In genomic region chr1:168275678-168276077, GRCm38 (mm10) we compare ENCODE assay signal across 18 mouse cellular contexts.
DNase-seq lines count a peak whose midpoint lies in the region; ATAC-seq lines count a peak whose summit lies in the region.
"Had no signal": no experiment of that assay in that cellular context is flagged by ENCODE, and none has a peak within 500 bp of the region (broad histone marks: within the 10 kb centered on the region; RNA-seq: fewer than 3 reads in every experiment).

No protein-coding gene starts in this region.

- H3K4me2 ChIP-seq in forebrain, embryonic 11.5 days (ENCODE audit: low read depth, low read length, severe bottlenecking), result no peak overlapping the region
- 0 out of 2 replicates have a peak overlapping the region, but pooled peaks have one; percentile 8 for H3K4me2 ChIP-seq in forebrain, embryonic 16.5 days (ENCODE audit: low read length)
- no peak overlapping the region for H3K4me2 ChIP-seq in midbrain, embryonic 12.5 days (replicated peaks)
- H3K4me2 ChIP-seq in neural tube, embryonic 14.5 days (ENCODE audit: low read depth, low read length), result no peak overlapping the region
- H3K4me2 ChIP-seq: heart, embryonic 12.5 days; liver, embryonic 13.5 days had no signal

- peaks cover 4% of the 10 kb centered on the region; the same call in 1 of the 2 replicates for H3K4me1 ChIP-seq in forebrain, embryonic 11.5 days (replicated peaks; ENCODE audit: control insufficient read depth, insufficient read depth, low read length)
- peaks cover 9% of the 10 kb centered on the region for H3K4me1 ChIP-seq in forebrain, embryonic 10.5 days
- peaks cover 35% of the 10 kb centered on the region for H3K4me1 ChIP-seq in forebrain, embryonic 16.5 days (replicated peaks; ENCODE audit: control insufficient read depth, insufficient read depth, low read length)
- H3K4me1 ChIP-seq in midbrain, embryonic 12.5 days, result peaks cover 26% of the 10 kb centered on the region
- H3K4me1 ChIP-seq in neural tube, embryonic 14.5 days (ENCODE audit: control insufficient read depth, insufficient read depth, low read length), result peaks cover 13% of the 10 kb centered on the region
- H3K4me1 ChIP-seq: liver, embryonic 13.5 days had no signal

- no peaks in the 10 kb centered on the region for H3K27me3 ChIP-seq in forebrain, embryonic 11.5 days (ENCODE audit: control insufficient read depth, insufficient read depth, low read length)
- H3K27me3 ChIP-seq in forebrain, embryonic 10.5 days (ENCODE audit: poor library complexity, severe bottlenecking), result no peaks in the 10 kb centered on the region
- H3K27me3 ChIP-seq in forebrain, embryonic 16.5 days (replicated peaks; ENCODE audit: control insufficient read depth, insufficient read depth, low read length), result no peaks in the 10 kb centered on the region
- no peaks in the 10 kb centered on the region for H3K27me3 ChIP-seq in midbrain, embryonic 12.5 days
- H3K27me3 ChIP-seq in neural tube, embryonic 14.5 days (ENCODE audit: control insufficient read depth, insufficient read depth, low read length), result no peaks in the 10 kb centered on the region
- H3K27me3 ChIP-seq: heart, embryonic 12.5 days; liver, embryonic 13.5 days had no signal

- H3K27ac ChIP-seq in forebrain, embryonic 11.5 days (ENCODE audit: low read depth, low read length), result no peak overlapping the region
- no peak overlapping the region for H3K27ac ChIP-seq in forebrain, embryonic 10.5 days
- H3K27ac ChIP-seq in forebrain, embryonic 16.5 days (ENCODE audit: low read length), result peak overlapping the region; percentile 80
- H3K27ac ChIP-seq in midbrain, embryonic 12.5 days (replicated peaks), result peak overlapping the region; percentile 59
- H3K27ac ChIP-seq in neural tube, embryonic 14.5 days (ENCODE audit: low read depth, low read length), result no peak overlapping the region
- H3K27ac ChIP-seq: liver, embryonic 13.5 days; stomach, postnatal 0 days had no signal

- peak; percentile 60; the same call in 1 of the 2 replicates for ATAC-seq in forebrain, embryonic 11.5 days (replicated peaks; ENCODE audit: low FRiP score)
- peak; percentile 87 for ATAC-seq in forebrain, embryonic 16.5 days
- ATAC-seq in midbrain, embryonic 12.5 days (ENCODE audit: low FRiP score, low read depth), result peak; percentile 76
- peak; percentile 89 for ATAC-seq in neural tube, embryonic 14.5 days (ENCODE audit: low read depth)
- ATAC-seq in megakaryocyte progenitor cell, adult 5-6 weeks (replicated peaks; ENCODE audit: poor library complexity), result no peak
- ATAC-seq: CD4-positive, CD25-positive, alpha-beta regulatory T cell, adult 4 months; intestine, embryonic 16.5 days had no signal

- no peaks in the 10 kb centered on the region for H3K36me3 ChIP-seq in forebrain, embryonic 11.5 days (ENCODE audit: control insufficient read depth, insufficient read depth, low read length)
- 0 out of 2 replicates have a peak, but pooled peaks cover 6% of the 10 kb centered on the region for H3K36me3 ChIP-seq in forebrain, embryonic 10.5 days (replicated peaks)
- H3K36me3 ChIP-seq in forebrain, embryonic 16.5 days (ENCODE audit: control insufficient read depth, insufficient read depth), result no peaks in the 10 kb centered on the region
- no peaks in the 10 kb centered on the region for H3K36me3 ChIP-seq in midbrain, embryonic 12.5 days
- H3K36me3 ChIP-seq in neural tube, embryonic 14.5 days (ENCODE audit: control insufficient read depth, insufficient read depth, low read length), result no peaks in the 10 kb centered on the region
- H3K36me3 ChIP-seq: G1E; heart, embryonic 12.5 days; liver, embryonic 13.5 days had no signal

- H3K9ac ChIP-seq in forebrain, embryonic 11.5 days (ENCODE audit: low read length), result no peak overlapping the region
- H3K9ac ChIP-seq in forebrain, embryonic 16.5 days (replicated peaks; ENCODE audit: low read depth, low read length), result no peak overlapping the region
- no peak overlapping the region for H3K9ac ChIP-seq in midbrain, embryonic 12.5 days (replicated peaks)
- H3K9ac ChIP-seq in neural tube, embryonic 14.5 days (replicated peaks; ENCODE audit: low read depth, low read length), result no peak overlapping the region
- H3K9ac ChIP-seq: heart, embryonic 12.5 days; liver, embryonic 13.5 days had no signal

- 70% methylated on average over 5 of the region's 5 CpGs for WGBS in forebrain, embryonic 11.5 days
- WGBS in forebrain, embryonic 10.5 days, result 95% methylated on average over 5 of the region's 5 CpGs
- WGBS in forebrain, embryonic 16.5 days, result 12% methylated on average over 5 of the region's 5 CpGs
- 50% methylated on average over 5 of the region's 5 CpGs for WGBS in midbrain, embryonic 12.5 days
- 38% methylated on average over 5 of the region's 5 CpGs for WGBS in neural tube, embryonic 14.5 days

- DNase-seq in forebrain, embryonic 11.5 days (ENCODE audit: low spot score), result no peak
- no peak for DNase-seq in forebrain, embryonic 10.5 days (ENCODE audit: extremely low spot score, low spot score)
- DNase-seq in layer of hippocampus, adult 11-12 months (ENCODE audit: low spot score), result no peak
- DNase-seq in frontal cortex, postnatal 36 days (ENCODE audit: low spot score in 2 of 2), result no peak
- DNase-seq: cerebellum, postnatal 25 days; heart, postnatal 36 days; left cerebral cortex, postnatal 4 days; liver, embryonic 13.5 days; right cerebral cortex, postnatal 14 days had no signal

- no peaks in the 10 kb centered on the region for H3K9me3 ChIP-seq in forebrain, embryonic 11.5 days (ENCODE audit: control insufficient read depth, low read length)
- H3K9me3 ChIP-seq in forebrain, embryonic 10.5 days, result no peaks in the 10 kb centered on the region
- no peaks in the 10 kb centered on the region for H3K9me3 ChIP-seq in forebrain, embryonic 16.5 days (ENCODE audit: control insufficient read depth, low read length)
- H3K9me3 ChIP-seq in midbrain, embryonic 12.5 days, result no peaks in the 10 kb centered on the region
- no peaks in the 10 kb centered on the region for H3K9me3 ChIP-seq in neural tube, embryonic 14.5 days (ENCODE audit: control insufficient read depth, low read length)
- H3K9me3 ChIP-seq: heart, embryonic 12.5 days; liver, embryonic 13.5 days had no signal

- no peak overlapping the region for H3K4me3 ChIP-seq in forebrain, embryonic 11.5 days (ENCODE audit: low read depth, low read length)
- no peak overlapping the region for H3K4me3 ChIP-seq in forebrain, embryonic 10.5 days
- no peak overlapping the region for H3K4me3 ChIP-seq in forebrain, embryonic 16.5 days (replicated peaks; ENCODE audit: low read length)
- no peak overlapping the region for H3K4me3 ChIP-seq in midbrain, embryonic 12.5 days
- H3K4me3 ChIP-seq in neural tube, embryonic 14.5 days (ENCODE audit: low read depth, low read length), result no peak overlapping the region
- H3K4me3 ChIP-seq: heart, embryonic 12.5 days; liver, embryonic 13.5 days had no signal

Comparison
In these comparisons a context has a peak if more than half of its experiments do, and no peak if none do; other contexts are left out.
1. H3K27ac ChIP-seq: peak in forebrain, embryonic 16.5 days (single experiment) and midbrain, embryonic 12.5 days (single experiment); none in forebrain, embryonic 11.5 days (single experiment), forebrain, embryonic 10.5 days (single experiment) and neural tube, embryonic 14.5 days (single experiment).